Mouse (Mus musculus) testis, adult 2 months (tissue): ENCODE data around the gene Palld. TPM values are rescaled to one million over a fixed set of nuclear protein-coding genes. Genes with fewer than 3 reads are reported as not detected.

Experiments used
- H3K27ac ChIP-seq: fragments of 200-500 bp; 2 replicates; pipeline ENCODE4 v1.5.1; 2012; ENCODE audit warnings: low read depth, low read length; ENCODE audit not compliant: control insufficient read depth, insufficient read depth
- H3K27me3 ChIP-seq: fragments of 200-500 bp; 2 replicates; pipeline ENCODE4 v1.6.1; 2012; ENCODE audit warnings: mild to moderate bottlenecking, low read length, moderate library complexity; ENCODE audit not compliant: control insufficient read depth, insufficient read depth
- H3K36me3 ChIP-seq: fragments of 200-500 bp; 2 replicates; pipeline ENCODE4 v1.6.1; 2012; ENCODE audit warnings: mild to moderate bottlenecking, low read length; ENCODE audit not compliant: control insufficient read depth, insufficient read depth
- H3K4me1 ChIP-seq: fragments of 200-500 bp; 2 replicates; pipeline ENCODE4 v1.6.1; 2012; ENCODE audit warnings: low read length; ENCODE audit not compliant: control insufficient read depth, insufficient read depth
- H3K4me3 ChIP-seq: fragments of 200-500 bp; 2 replicates; pipeline ENCODE4 v1.5.1; 2012; ENCODE audit warnings: low read depth, mild to moderate bottlenecking, low read length, moderate library complexity, mixed read lengths; ENCODE audit not compliant: control insufficient read depth
- CTCF ChIP-seq: fragments of 200-500 bp; IDR thresholded peaks from 2 replicates; pipeline ENCODE4 v1.5.1; 2012; ENCODE audit warnings: low read depth, mild to moderate bottlenecking, inconsistent platforms, low read length, moderate library complexity; ENCODE audit not compliant: control insufficient read depth, insufficient read depth, insufficient replicate concordance
- POLR2A ChIP-seq: fragments of 200-500 bp; IDR thresholded peaks from 2 replicates; pipeline ENCODE4 v1.6.1; 2012; ENCODE audit warnings: low read depth, mild to moderate bottlenecking, inconsistent platforms, low read length, moderate library complexity; ENCODE audit not compliant: control insufficient read depth
- polyA plus RNA-seq: library from polyadenylated mRNA; depleted of rRNA; stranded (reverse); fragments of >200 nt; gene quantifications from 2 replicates; pipeline ENCODE4 v1.2.3, GENCODE M21; 2012

Palld gene
- polyA plus RNA-seq, 1 experiment, result 7.8 TPM

DNA sequence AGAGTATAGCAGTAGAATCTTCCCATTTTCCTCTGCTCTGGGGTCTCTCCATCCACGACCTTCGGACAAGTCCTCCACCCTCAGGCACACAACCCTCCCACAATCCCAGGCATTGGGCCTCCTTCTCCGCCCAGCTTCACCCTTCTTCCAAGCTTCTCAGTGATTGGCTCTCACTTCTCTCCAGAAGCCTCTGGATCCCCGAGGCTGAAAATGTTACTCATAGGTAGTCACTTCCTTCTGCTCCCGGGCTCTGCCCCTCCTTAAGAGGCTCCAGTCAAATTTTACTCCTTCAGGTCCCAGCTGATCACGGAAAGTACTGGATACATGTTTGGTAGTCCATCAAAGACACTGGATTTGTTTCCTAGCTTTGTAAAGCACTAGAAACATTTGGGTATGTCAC lies 323.7 kb downstream of the Palld start:
- TF ChIP-seq CTCF, result no peak
- no peak for TF ChIP-seq POLR2A
- no peak overlapping the region for H3K4me3 ChIP-seq
- H3K4me1 ChIP-seq, result no peaks in the 10 kb centered on the region
- no peaks in the 10 kb centered on the region for H3K36me3 ChIP-seq
- H3K27ac ChIP-seq, result no peak overlapping the region
- H3K27me3 ChIP-seq, result no peaks in the 10 kb centered on the region

DNA sequence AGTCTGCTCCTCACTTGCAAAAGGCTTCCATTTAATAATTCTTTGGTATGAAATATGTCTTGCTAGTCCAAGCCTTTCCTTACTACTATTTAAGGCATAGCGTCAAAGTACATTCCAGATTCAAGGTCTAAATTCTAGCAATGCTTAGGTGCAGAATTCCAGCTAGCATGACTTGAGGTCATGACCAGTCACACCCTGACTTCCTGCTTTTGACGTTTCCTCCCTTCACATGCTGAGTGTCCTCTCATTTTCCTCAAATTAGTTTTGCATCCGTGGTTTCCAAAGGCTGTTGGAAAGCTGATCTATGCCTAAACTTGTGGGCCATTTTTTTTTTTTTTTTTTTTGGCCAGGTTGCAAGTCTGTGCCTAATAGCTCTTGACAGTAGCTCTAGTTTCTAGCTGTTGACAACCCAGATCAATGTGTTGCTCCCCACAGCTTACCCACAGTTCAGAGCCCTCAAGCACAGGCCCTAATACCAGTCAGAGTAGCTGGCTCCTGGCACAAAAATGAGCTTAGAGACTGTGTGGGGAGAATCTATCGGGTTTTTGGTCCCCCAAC lies 327.3 kb downstream of the Palld start:
- Histone ChIP-seq H3K4me1 (no peaks in the 10 kb centered on the region), H3K36me3 (no peaks in the 10 kb centered on the region), H3K27ac (no peak overlapping the region), H3K27me3 (no peaks in the 10 kb centered on the region), H3K4me3 (no peak overlapping the region)
- no peak for TF ChIP-seq POLR2A
- TF ChIP-seq CTCF, result no peak

DNA sequence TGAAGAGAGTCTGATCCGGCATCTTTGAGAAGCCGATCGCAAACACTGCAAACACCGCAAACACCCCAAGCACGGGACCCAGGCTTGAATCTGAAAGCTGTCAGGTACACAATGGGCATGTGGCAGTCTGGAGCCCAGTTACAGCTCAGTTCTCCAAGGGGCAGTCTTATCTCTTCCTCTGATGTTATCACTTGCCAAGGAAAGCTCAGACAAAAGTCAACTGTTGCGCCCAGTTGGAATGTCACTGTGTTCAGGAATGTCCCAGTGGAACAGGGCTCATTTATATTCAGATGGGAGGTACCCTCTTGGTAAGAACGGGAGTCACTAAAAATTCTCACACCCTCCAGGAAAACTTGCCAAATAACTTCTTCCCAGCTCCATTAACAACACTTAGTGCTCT lies 328.0 kb downstream of the Palld start:
- no peak for TF ChIP-seq POLR2A
- TF ChIP-seq CTCF, result no peak
- no peaks in the 10 kb centered on the region for H3K4me1 ChIP-seq

DNA sequence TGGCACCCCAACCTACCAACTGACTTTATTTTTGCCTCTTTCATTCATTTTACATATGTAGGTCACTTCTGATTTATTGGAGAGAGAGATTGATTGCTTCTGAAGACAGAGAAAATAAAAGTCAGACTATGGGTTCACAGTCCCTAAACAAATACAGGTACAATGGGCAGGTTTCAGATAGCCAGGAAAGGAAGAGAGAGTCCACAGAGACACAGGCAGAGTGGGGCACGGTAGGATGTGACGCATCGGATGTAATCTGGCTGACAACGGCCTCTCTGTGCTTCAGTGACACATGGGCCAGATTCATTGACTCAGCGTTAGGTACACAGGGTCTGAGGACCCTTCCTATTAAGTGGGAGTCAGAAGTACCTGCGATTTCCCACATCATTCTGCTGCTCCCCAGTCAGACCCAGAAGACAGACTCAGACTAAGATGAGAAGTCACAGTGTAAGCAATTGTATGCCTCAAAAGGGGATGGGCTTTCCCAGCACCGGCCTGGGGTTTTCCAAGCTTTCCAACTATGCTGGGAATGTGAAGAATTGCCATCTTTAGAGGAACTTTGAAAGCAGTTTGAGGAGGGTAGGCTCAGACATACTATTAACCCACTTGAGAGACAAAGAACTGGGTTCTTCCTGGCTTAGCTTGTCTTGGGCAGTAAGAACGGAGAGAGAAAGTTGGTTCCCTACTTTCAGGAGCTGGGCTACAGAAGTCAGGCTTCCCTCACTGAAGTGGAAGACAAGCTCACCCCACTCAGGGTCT lies 329.1 kb downstream of the Palld start:
- Histone ChIP-seq H3K27me3 (no peaks in the 10 kb centered on the region), H3K4me1 (no peaks in the 10 kb centered on the region), H3K4me3 (no peak overlapping the region), H3K36me3 (no peaks in the 10 kb centered on the region), H3K27ac (no peak overlapping the region)
- TF ChIP-seq CTCF, result no peak

More for the DNA sequence above, 328.0 kb downstream of the Palld start:
- Histone ChIP-seq H3K4me3 (no peak overlapping the region), H3K27ac (no peak overlapping the region), H3K36me3 (no peaks in the 10 kb centered on the region), H3K27me3 (no peaks in the 10 kb centered on the region)

DNA sequence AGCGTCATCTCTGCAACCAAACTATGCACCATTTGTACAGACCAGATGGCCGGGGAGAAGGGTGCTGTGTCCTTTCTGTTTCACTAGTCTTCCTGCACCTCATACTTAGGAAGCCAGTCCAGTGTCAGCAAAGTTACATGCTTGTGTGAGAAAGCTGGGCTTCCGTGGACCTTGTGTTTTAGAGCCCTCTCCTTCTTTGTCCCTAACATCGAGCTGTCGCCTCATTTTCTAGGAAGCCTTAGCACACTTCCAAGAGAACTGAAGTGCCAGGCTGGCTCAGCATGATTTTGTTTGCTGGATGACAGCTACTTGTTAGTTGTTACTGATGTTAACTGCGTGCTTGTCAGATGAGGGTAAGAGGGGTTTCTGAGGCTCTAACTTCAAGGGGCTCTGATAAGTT lies 329.8 kb downstream of the Palld start:
- Histone ChIP-seq H3K27ac (no peak overlapping the region), H3K4me1 (no peaks in the 10 kb centered on the region), H3K36me3 (no peaks in the 10 kb centered on the region), H3K27me3 (no peaks in the 10 kb centered on the region), H3K4me3 (no peak overlapping the region)
- no peak for TF ChIP-seq POLR2A
- no peak for TF ChIP-seq CTCF

DNA sequence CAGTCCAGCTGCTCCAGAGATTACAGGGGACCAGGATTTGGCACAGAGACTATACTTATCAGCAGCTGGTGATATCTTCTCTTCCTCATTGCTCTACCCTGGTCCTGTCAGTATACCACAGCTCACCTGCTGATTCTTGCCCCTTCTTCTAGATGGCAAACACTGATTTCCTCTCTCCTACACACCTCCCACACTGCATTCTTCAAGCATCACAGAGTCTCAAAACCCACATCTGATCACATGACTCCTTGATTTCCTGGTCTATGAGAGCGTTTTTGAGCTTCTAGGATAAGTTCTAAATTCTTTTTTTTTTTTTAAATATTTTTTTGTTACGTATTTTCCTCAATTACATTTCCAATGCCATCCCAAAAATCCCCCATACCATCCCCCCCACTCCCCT lies 331.9 kb downstream of the Palld start:
- Histone ChIP-seq H3K36me3 (no peaks in the 10 kb centered on the region), H3K27me3 (no peaks in the 10 kb centered on the region), H3K27ac (no peak overlapping the region), H3K4me1 (no peaks in the 10 kb centered on the region), H3K4me3 (no peak overlapping the region)
- TF ChIP-seq POLR2A (no peak), CTCF (no peak)

DNA sequence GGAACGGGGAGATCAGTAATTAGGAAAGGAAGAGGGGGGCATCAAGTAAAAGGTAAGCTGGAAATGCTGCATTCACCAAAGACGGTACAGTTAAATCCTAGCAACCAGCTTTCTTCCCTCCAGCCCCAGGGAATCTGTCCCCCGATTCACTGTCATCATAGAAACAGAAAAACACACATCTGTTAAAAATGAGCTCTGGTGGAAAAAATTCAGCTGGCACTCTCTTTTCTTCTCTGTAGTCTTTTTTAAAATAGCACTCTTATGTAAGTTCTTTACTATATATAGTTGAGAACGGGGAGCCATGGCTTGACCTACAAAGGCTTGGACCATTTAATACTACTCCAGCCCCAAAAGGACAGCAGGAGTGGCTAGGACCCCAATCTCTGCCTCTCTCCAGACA lies 332.8 kb downstream of the Palld start:
- H3K27me3 ChIP-seq, result no peaks in the 10 kb centered on the region
- H3K4me1 ChIP-seq, result no peaks in the 10 kb centered on the region
- no peak overlapping the region for H3K4me3 ChIP-seq
- TF ChIP-seq POLR2A (no peak), CTCF (no peak)
- no peaks in the 10 kb centered on the region for H3K36me3 ChIP-seq
- H3K27ac ChIP-seq, result no peak overlapping the region
